Mouse (Mus musculus) hindbrain, postnatal 0 days (tissue): ENCODE measurements around the gene Snap47. TPM values are rescaled to one million over a fixed set of nuclear protein-coding genes. Genes with fewer than 3 reads are reported as not detected.

Experiments
- ATAC-seq: fragments of 200-750 bp; cut with Nextera tagmentation; 2 replicates; pipeline ENCODE4 v1.8.0; 2017; ENCODE audit warnings: mild to moderate bottlenecking, moderate TSS enrichment, moderate library complexity
- DNase-seq: peaks from one replicate; pipeline ENCODE4 v3.0.0-alpha.2; 2015; ENCODE audit warnings: low spot score
- H3K27ac ChIP-seq: fragments of 300-500 bp; sonication (generic); 2 replicates; pipeline ENCODE4 v1.5.1; 2014; ENCODE audit warnings: mild to moderate bottlenecking
- H3K27me3 ChIP-seq: fragments of 300-500 bp; sonication (generic); 2 replicates; pipeline ENCODE4 v1.6.1; 2014; ENCODE audit warnings: low read length, mixed read lengths; ENCODE audit not compliant: insufficient read depth
- H3K36me3 ChIP-seq: fragments of 300-500 bp; sonication (generic); 2 replicates; pipeline ENCODE4 v1.6.1; 2014; ENCODE audit warnings: low read length, mixed read lengths; ENCODE audit not compliant: insufficient read depth
- H3K4me1 ChIP-seq: fragments of 300-500 bp; sonication (generic); 2 replicates; pipeline ENCODE4 v1.6.1; 2014; ENCODE audit warnings: antibody characterized with exemption, low read length, mixed read lengths; ENCODE audit not compliant: insufficient read depth
- H3K4me2 ChIP-seq: fragments of 300-500 bp; sonication (generic); 2 replicates; pipeline ENCODE4 v1.6.1; 2014; ENCODE audit warnings: low read depth, mild to moderate bottlenecking, low read length, moderate library complexity, mixed read lengths
- H3K4me3 ChIP-seq: fragments of 300-500 bp; sonication (generic); 2 replicates; pipeline ENCODE4 v1.5.1; 2014; ENCODE audit warnings: low read length
- H3K9ac ChIP-seq: fragments of 300-500 bp; sonication (generic); replicated peaks from 2 replicates; pipeline ENCODE4 v1.6.1; 2014; ENCODE audit warnings: mild to moderate bottlenecking, low read length, moderate library complexity, mixed read lengths
- H3K9me3 ChIP-seq: fragments of 300-500 bp; sonication (generic); 2 replicates; pipeline ENCODE4 v1.6.1; 2016; ENCODE audit warnings: low read length, mixed read lengths
- CTCF ChIP-seq: IDR thresholded peaks from 2 replicates; pipeline ENCODE4 v1.5.1; 2016; ENCODE audit warnings: antibody characterized with exemption, control low read depth, low read depth
- WGBS: fragments of 180-500 bp; shearing (Covaris S2); extraction: QIAGEN DNeasy Blood & Tissue Kit; methylation state at CpG from one replicate; pipeline ENCODE4 v1.1.7; 2014; 5-methylcytosine and 5-hydroxymethylcytosine counted together
- polyA plus RNA-seq: library from polyadenylated mRNA; unstranded; fragments of >200 nt; fragmentation: Nextera tagmentation; extraction: Ambion mirVana; gene quantifications from 2 replicates; pipeline ENCODE4 v1.2.1, GENCODE M21; 2015
- total RNA-seq: library from RNA; depleted of rRNA; stranded (reverse); fragments of >200 nt; gene quantifications from 2 replicates; pipeline ENCODE4 v1.2.3, GENCODE M21; 2014

Gene Snap47
- total and polyA plus RNA-seq, 2 experiments from 2014 or later: 406 to 537 TPM

- H3K27me3 ChIP-seq: no peaks in the 10 kb centered on the region
- no peak overlapping the region for H3K4me3 ChIP-seq
- no peak overlapping the region for H3K27ac ChIP-seq
- H3K4me2 ChIP-seq: no peak overlapping the region
- DNase-seq (peak; percentile 50), ATAC-seq (no peak)
- H3K9ac ChIP-seq: no peak overlapping the region
- 56% methylated on average over 7 of the region's 7 CpGs for WGBS
- TF ChIP-seq CTCF: peak; percentile 60
- H3K9me3 ChIP-seq: no peaks in the 10 kb centered on the region
- H3K4me1 ChIP-seq: no peaks in the 10 kb centered on the region
- peaks cover 48% of the 10 kb centered on the region for H3K36me3 ChIP-seq
Observed at GRCm38 (mm10) chr11:59425671-59426101, 25.3 kb downstream of the Snap47 start.

GRCm38 (mm10) chr11:59423010-59423588, 27.9 kb downstream of the Snap47 start:
- H3K27ac ChIP-seq: no peak overlapping the region

GRCm38 (mm10) chr11:59421967-59422366, 29.0 kb downstream of the Snap47 start:
- no peaks in the 10 kb centered on the region for H3K27me3 ChIP-seq
- no peak overlapping the region for H3K27ac ChIP-seq
- no peaks in the 10 kb centered on the region for H3K4me1 ChIP-seq
- H3K9me3 ChIP-seq: no peaks in the 10 kb centered on the region
- DNase-seq (no peak), ATAC-seq (no peak)
- no peak overlapping the region for H3K4me3 ChIP-seq
- H3K4me2 ChIP-seq: no peak overlapping the region
- 92% methylated on average over 2 of the region's 2 CpGs for WGBS
- H3K36me3 ChIP-seq: peaks cover 52% of the 10 kb centered on the region
- no peak for TF ChIP-seq CTCF
- H3K9ac ChIP-seq: no peak overlapping the region

More at GRCm38 (mm10) chr11:59423010-59423588, 27.9 kb downstream of the Snap47 start:
- H3K9me3 ChIP-seq: no peaks in the 10 kb centered on the region
- H3K27me3 ChIP-seq: no peaks in the 10 kb centered on the region
- H3K4me1 ChIP-seq: no peaks in the 10 kb centered on the region
- no peak for TF ChIP-seq CTCF
- no peak overlapping the region for H3K4me3 ChIP-seq
- H3K9ac ChIP-seq: no peak overlapping the region
- no peak overlapping the region for H3K4me2 ChIP-seq
- no peak for DNase-seq
- WGBS: 77% methylated on average over 5 of the region's 5 CpGs
- ATAC-seq: no peak
- H3K36me3 ChIP-seq: peaks cover 62% of the 10 kb centered on the region

- Histone ChIP-seq H3K27me3 (no peaks in the 10 kb centered on the region), H3K9ac (no peak overlapping the region), H3K4me2 (no peak overlapping the region), H3K27ac (no peak overlapping the region), H3K36me3 (peaks cover 49% of the 10 kb centered on the region), H3K4me1 (no peaks in the 10 kb centered on the region), H3K4me3 (no peak overlapping the region), H3K9me3 (no peaks in the 10 kb centered on the region)
- ATAC-seq (no peak), DNase-seq (no peak)
- no peak for TF ChIP-seq CTCF
- 95% methylated on average over 8 of the region's 8 CpGs for WGBS
Observed at GRCm38 (mm10) chr11:59421436-59421835, 29.6 kb downstream of the Snap47 start.

- Histone ChIP-seq H3K9me3 (no peaks in the 10 kb centered on the region), H3K27me3 (no peaks in the 10 kb centered on the region), H3K9ac (no peak overlapping the region), H3K4me3 (no peak overlapping the region), H3K4me2 (no peak overlapping the region), H3K27ac (no peak overlapping the region), H3K4me1 (no peaks in the 10 kb centered on the region), H3K36me3 (peaks cover 36% of the 10 kb centered on the region)
- TF ChIP-seq CTCF: no peak
- 82% methylated on average over 5 of the region's 5 CpGs for WGBS
- no peak for DNase-seq
- no peak for ATAC-seq
Observed at GRCm38 (mm10) chr11:59418708-59419107, 32.3 kb downstream of the Snap47 start.

GRCm38 (mm10) chr11:59412999-59413863, 37.8 kb downstream of the Snap47 start:
- no peaks in the 10 kb centered on the region for H3K9me3 ChIP-seq
- no peak overlapping the region for H3K4me2 ChIP-seq
- no peaks in the 10 kb centered on the region for H3K27me3 ChIP-seq
- DNase-seq (no peak), ATAC-seq (no peak)
- no peak overlapping the region for H3K9ac ChIP-seq
- WGBS: 78% methylated on average over 13 of the region's 13 CpGs
- peaks cover 3% of the 10 kb centered on the region; the same call in 1 of the 2 replicates for H3K36me3 ChIP-seq
- H3K27ac ChIP-seq: no peak overlapping the region
- no peak for TF ChIP-seq CTCF
- H3K4me1 ChIP-seq: no peaks in the 10 kb centered on the region
- H3K4me3 ChIP-seq: no peak overlapping the region

- no peaks in the 10 kb centered on the region for H3K27me3 ChIP-seq
- 46% methylated on average over 6 of the region's 6 CpGs for WGBS
- ATAC-seq: no peak
- no peak overlapping the region for H3K27ac ChIP-seq
- no peak overlapping the region for H3K4me3 ChIP-seq
- no peak overlapping the region for H3K9ac ChIP-seq
- peaks cover 8% of the 10 kb centered on the region; the same call in 1 of the 2 replicates for H3K36me3 ChIP-seq
- no peak for TF ChIP-seq CTCF
- H3K9me3 ChIP-seq: no peaks in the 10 kb centered on the region
- DNase-seq: no peak
- H3K4me1 ChIP-seq: no peaks in the 10 kb centered on the region
- no peak overlapping the region for H3K4me2 ChIP-seq
Observed at GRCm38 (mm10) chr11:59412058-59412457, 38.9 kb downstream of the Snap47 start.
